Comparison of ENCODE assay signal across 13 mouse cellular contexts in the genomic region with DNA sequence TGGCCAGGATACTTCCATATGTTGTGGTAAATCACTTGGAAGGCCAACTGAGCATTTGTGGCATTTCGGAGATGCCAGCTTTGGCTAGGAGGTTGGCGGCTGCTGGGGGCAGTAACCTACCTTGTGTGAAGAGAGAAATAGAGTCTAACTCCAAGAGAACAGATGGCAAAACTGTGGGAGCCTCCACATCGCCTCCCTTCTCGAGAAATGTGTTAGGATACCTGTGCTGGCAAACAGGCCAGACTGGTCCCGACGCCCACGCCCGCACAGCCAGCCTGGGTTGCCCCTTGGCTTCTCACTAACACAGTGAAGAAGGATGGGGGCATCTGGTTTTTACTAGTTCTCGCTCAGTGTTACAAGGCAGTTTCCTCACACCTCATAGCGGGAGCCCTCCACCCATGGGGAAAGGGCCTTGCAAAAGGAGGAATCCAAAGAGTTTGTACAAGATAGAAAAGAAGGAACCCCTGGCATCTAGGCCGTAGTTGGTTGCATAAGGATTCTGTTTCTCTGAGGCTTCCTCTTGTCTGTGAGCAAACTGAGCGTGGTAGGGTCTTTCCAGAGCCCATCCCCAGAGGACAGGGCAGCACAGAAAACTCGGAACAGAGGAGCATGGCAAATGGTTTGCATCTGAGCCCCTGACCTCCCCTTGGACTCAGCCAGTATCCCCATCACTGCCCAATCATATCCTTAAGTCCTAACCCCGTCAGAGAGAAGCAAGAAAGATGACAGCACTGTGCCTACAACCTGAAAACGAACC.
DNase-seq lines count a peak whose midpoint lies in the region; ATAC-seq lines count a peak whose summit lies in the region.
"Had no signal": no experiment of that assay in that cellular context is flagged by ENCODE, and none has a peak within 500 bp of the region (broad histone marks: within the 10 kb centered on the region; RNA-seq: fewer than 3 reads in every experiment).

No protein-coding gene starts in this region.

- H3K9ac ChIP-seq in heart, embryonic 11.5 days (ENCODE audit: low read depth, low read length) = no peak overlapping the region
- no peak overlapping the region for H3K9ac ChIP-seq in heart, embryonic 12.5 days
- H3K9ac ChIP-seq: embryonic facial prominence, embryonic 15.5 days; liver, postnatal 0 days had no signal

- H3K27ac ChIP-seq in heart, embryonic 11.5 days (ENCODE audit: low read depth, low read length) = peak overlapping the region; percentile 38; the same call in 1 of the 2 replicates
- H3K27ac ChIP-seq in heart, embryonic 12.5 days (ENCODE audit: poor library complexity, severe bottlenecking) = no peak overlapping the region
- H3K27ac ChIP-seq: gastrocnemius, adult 2 months had no signal

- WGBS in heart, embryonic 11.5 days (ENCODE audit: insufficient replicate concordance) = 73% methylated on average over 15 of the region's 15 CpGs
- WGBS in heart, embryonic 12.5 days = 77% methylated on average over 15 of the region's 15 CpGs

- H3K4me3 ChIP-seq in heart, embryonic 11.5 days (ENCODE audit: low read depth, low read length) = no peak overlapping the region
- H3K4me3 ChIP-seq in heart, embryonic 12.5 days = no peak overlapping the region
- H3K4me3 ChIP-seq: embryonic facial prominence, embryonic 15.5 days; gastrocnemius, adult 2 months had no signal

- no peak for ATAC-seq in heart, embryonic 11.5 days (replicated peaks; ENCODE audit: insufficient number of reproducible peaks, low FRiP score, low TSS enrichment)
- ATAC-seq in heart, embryonic 12.5 days (ENCODE audit: insufficient number of reproducible peaks, low FRiP score) = no peak
- peak; percentile 46 for ATAC-seq in granulocyte monocyte progenitor cell, adult 5-6 weeks (replicated peaks; ENCODE audit: poor library complexity, severe bottlenecking)
- ATAC-seq: liver, postnatal 0 days had no signal

- no peaks in the 10 kb centered on the region for H3K27me3 ChIP-seq in heart, embryonic 11.5 days (ENCODE audit: control insufficient read depth, insufficient read depth, low read length)
- H3K27me3 ChIP-seq in heart, embryonic 12.5 days (replicated peaks) = no peaks in the 10 kb centered on the region
- H3K27me3 ChIP-seq: embryonic facial prominence, embryonic 15.5 days had no signal

- no peaks in the 10 kb centered on the region for H3K36me3 ChIP-seq in heart, embryonic 11.5 days (ENCODE audit: control insufficient read depth, insufficient read depth, low read length)
- no peaks in the 10 kb centered on the region for H3K36me3 ChIP-seq in heart, embryonic 12.5 days
- H3K36me3 ChIP-seq: embryonic facial prominence, embryonic 15.5 days had no signal

- H3K4me1 ChIP-seq in heart, embryonic 11.5 days (ENCODE audit: control insufficient read depth, insufficient read depth, low read length) = no peaks in the 10 kb centered on the region
- H3K4me1 ChIP-seq in heart, embryonic 12.5 days (replicated peaks) = peaks cover 11% of the 10 kb centered on the region

- H3K9me3 ChIP-seq in heart, embryonic 11.5 days (replicated peaks; ENCODE audit: control insufficient read depth, low read length) = no peaks in the 10 kb centered on the region
- no peaks in the 10 kb centered on the region for H3K9me3 ChIP-seq in heart, embryonic 12.5 days (replicated peaks)
- H3K9me3 ChIP-seq: embryonic facial prominence, embryonic 15.5 days had no signal

- DNase-seq in right cerebral cortex, adult 18-20 months = peak; percentile 60
- DNase-seq in right cerebral cortex, postnatal 4 days = no peak
- peak; percentile 57 for DNase-seq in telencephalon, adult 2 months (ENCODE audit: low read depth, low spot score)
- no peak for DNase-seq in thymus, postnatal 25 days
- DNase-seq in gastrocnemius, adult 8-10 months (ENCODE audit: low spot score in 2 of 2) = no peak
- DNase-seq: B cell, adult 2 months; gastrocnemius, adult 2 months; kidney, adult 8-10 months; liver, postnatal 0 days had no signal

- H3K4me2 ChIP-seq in heart, embryonic 11.5 days = no peak overlapping the region
- no peak overlapping the region for H3K4me2 ChIP-seq in heart, embryonic 12.5 days
- H3K4me2 ChIP-seq: embryonic facial prominence, embryonic 15.5 days had no signal

Comparison
In these comparisons a context has a peak if more than half of its experiments do, and no peak if none do; other contexts are left out.
1. DNase-seq: peak in right cerebral cortex, adult 18-20 months (single experiment) and telencephalon, adult 2 months (single experiment); none in right cerebral cortex, postnatal 4 days (single experiment), thymus, postnatal 25 days (single experiment) and gastrocnemius, adult 8-10 months (0 of 2).